Mouse (Mus musculus): ENCODE results near the gene Opalin. TPM values are rescaled to one million over a fixed set of nuclear protein-coding genes. Genes with fewer than 3 reads are reported as not detected.

Gene Opalin
- polyA plus RNA-seq, 1 experiment from 2014 or later = not detected

- no peaks in the 10 kb centered on the region for H3K9me3 ChIP-seq (replicated peaks; ENCODE audit: control insufficient read depth, low read length, poor library complexity, severe bottlenecking)
- no peak for ATAC-seq
- H3K27ac ChIP-seq (ENCODE audit: low read length) = no peak overlapping the region
- 88% methylated on average over 11 of the region's 11 CpGs for WGBS
- H3K4me3 ChIP-seq (ENCODE audit: low read depth, low read length) = no peak overlapping the region
- no peak overlapping the region for H3K9ac ChIP-seq (ENCODE audit: low read depth, low read length)
- no peaks in the 10 kb centered on the region for H3K4me1 ChIP-seq (ENCODE audit: control insufficient read depth, insufficient read depth, low read length)
- no peaks in the 10 kb centered on the region for H3K36me3 ChIP-seq (ENCODE audit: control insufficient read depth, insufficient read depth, low read length)
- H3K4me2 ChIP-seq (ENCODE audit: low read length) = no peak overlapping the region
- no peaks in the 10 kb centered on the region for H3K27me3 ChIP-seq (ENCODE audit: control insufficient read depth, insufficient read depth, low read depth, low read length)
Observed at GRCm38 (mm10) chr19:41031009-41031408, 45.9 kb downstream of the Opalin start.

DNA sequence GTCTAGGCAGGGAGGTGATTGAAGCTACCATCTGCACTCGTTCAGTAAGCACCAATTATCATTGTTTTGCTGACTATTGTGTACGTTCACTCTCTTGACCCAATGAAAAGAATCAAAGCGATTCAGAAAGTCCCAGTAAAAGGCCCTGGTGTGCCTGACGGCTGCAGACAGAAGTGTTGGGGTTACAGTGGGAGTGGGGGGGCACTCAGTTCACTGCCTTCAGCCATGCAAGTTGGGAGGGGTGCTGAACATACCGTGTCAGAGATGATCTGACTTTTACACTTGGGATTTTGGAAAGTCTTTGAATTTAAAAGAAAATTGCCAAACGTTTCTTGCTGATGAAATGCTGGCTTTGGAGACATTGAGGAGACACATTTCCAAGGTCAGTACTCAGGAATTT, 46.8 kb downstream of the Opalin start:
- Histone ChIP-seq H3K4me2 (ENCODE audit: low read length) (no peak overlapping the region), H3K27me3 (ENCODE audit: control insufficient read depth, insufficient read depth, low read depth, low read length) (no peaks in the 10 kb centered on the region), H3K4me1 (ENCODE audit: control insufficient read depth, insufficient read depth, low read length) (no peaks in the 10 kb centered on the region), H3K36me3 (ENCODE audit: control insufficient read depth, insufficient read depth, low read length) (no peaks in the 10 kb centered on the region), H3K27ac (ENCODE audit: low read length) (no peak overlapping the region), H3K9ac (ENCODE audit: low read depth, low read length) (no peak overlapping the region), H3K9me3 (replicated peaks; ENCODE audit: control insufficient read depth, low read length, poor library complexity, severe bottlenecking) (no peaks in the 10 kb centered on the region), H3K4me3 (ENCODE audit: low read depth, low read length) (no peak overlapping the region)
- WGBS = 46% methylated on average over 6 of the region's 6 CpGs
- no peak for ATAC-seq

- Histone ChIP-seq H3K4me3 (ENCODE audit: low read depth, low read length) (no peak within 1 kb of the TSS), H3K9ac (ENCODE audit: low read depth, low read length) (no peak within 1 kb of the TSS), H3K27me3 (ENCODE audit: control insufficient read depth, insufficient read depth, low read depth, low read length) (no peaks in the 10 kb centered on the region), H3K4me1 (ENCODE audit: control insufficient read depth, insufficient read depth, low read length) (no peaks in the 10 kb centered on the region), H3K27ac (ENCODE audit: low read length) (no peak within 1 kb of the TSS), H3K4me2 (ENCODE audit: low read length) (no peak within 1 kb of the TSS), H3K36me3 (ENCODE audit: control insufficient read depth, insufficient read depth, low read length) (no peaks in the 10 kb centered on the region), H3K9me3 (replicated peaks; ENCODE audit: control insufficient read depth, low read length, poor library complexity, severe bottlenecking) (no peaks in the 10 kb centered on the region)
- ATAC-seq = no peak
- WGBS = 87% methylated on average over 6 of the region's 6 CpGs
Observed at GRCm38 (mm10) chr19:41029219-41029618, 47.7 kb downstream of the Opalin start, which contains the start of gene Dntt. Dntt (plus strand) TSS chr19:41029275.

DNA sequence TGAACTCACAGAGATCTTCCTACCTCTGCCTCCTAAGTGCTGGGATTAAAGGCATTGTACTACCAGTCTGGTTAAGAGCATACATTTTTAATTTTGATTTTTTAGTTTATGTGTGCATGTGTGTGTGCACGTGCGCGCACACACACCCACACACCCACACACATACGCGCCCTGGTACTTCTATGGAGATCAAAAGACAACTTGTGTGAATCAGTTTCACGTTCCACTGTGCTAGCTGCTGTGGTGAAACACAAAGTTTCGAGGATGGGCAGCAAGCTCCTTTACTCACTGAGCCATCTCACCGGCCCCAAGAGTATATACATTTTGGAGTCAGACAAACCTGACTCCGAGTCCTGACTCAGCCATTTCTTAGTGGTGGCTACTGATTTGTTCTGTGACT, 49.3 kb downstream of the Opalin start:
- no peaks in the 10 kb centered on the region for H3K9me3 ChIP-seq (replicated peaks; ENCODE audit: control insufficient read depth, low read length, poor library complexity, severe bottlenecking)
- no peak overlapping the region for H3K4me3 ChIP-seq (ENCODE audit: low read depth, low read length)
- no peaks in the 10 kb centered on the region for H3K27me3 ChIP-seq (ENCODE audit: control insufficient read depth, insufficient read depth, low read depth, low read length)
- no peak for ATAC-seq
- H3K27ac ChIP-seq (ENCODE audit: low read length) = no peak overlapping the region
- H3K36me3 ChIP-seq (ENCODE audit: control insufficient read depth, insufficient read depth, low read length) = no peaks in the 10 kb centered on the region
- 95% methylated on average over 9 of the region's 9 CpGs for WGBS
- H3K4me2 ChIP-seq (ENCODE audit: low read length) = no peak overlapping the region
- H3K4me1 ChIP-seq (ENCODE audit: control insufficient read depth, insufficient read depth, low read length) = no peaks in the 10 kb centered on the region
- H3K9ac ChIP-seq (ENCODE audit: low read depth, low read length) = no peak overlapping the region

DNA sequence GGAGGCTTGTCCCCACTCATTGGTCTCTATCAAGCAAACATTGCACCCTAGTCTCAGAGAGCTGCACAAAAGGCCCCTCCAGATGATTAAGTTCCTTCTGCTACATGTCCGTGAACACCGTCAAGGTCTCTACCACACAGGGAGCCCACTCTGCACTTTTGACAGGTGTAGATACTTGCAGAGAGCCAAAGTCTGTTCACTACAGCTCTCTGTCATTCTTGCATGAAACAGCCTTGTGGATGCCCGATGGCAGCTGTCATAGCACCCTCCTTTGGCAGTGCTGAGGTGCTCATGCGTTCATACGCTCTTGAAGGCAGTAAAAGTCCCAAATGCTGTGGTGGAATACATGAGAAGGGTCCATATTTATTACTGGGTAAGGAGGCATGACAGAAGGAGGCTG, 49.9 kb downstream of the Opalin start:
- no peaks in the 10 kb centered on the region for H3K27me3 ChIP-seq (ENCODE audit: control insufficient read depth, insufficient read depth, low read depth, low read length)
- no peak overlapping the region for H3K4me2 ChIP-seq (ENCODE audit: low read length)
- H3K9me3 ChIP-seq (replicated peaks; ENCODE audit: control insufficient read depth, low read length, poor library complexity, severe bottlenecking) = no peaks in the 10 kb centered on the region
- no peak overlapping the region for H3K27ac ChIP-seq (ENCODE audit: low read length)
- H3K36me3 ChIP-seq (ENCODE audit: control insufficient read depth, insufficient read depth, low read length) = no peaks in the 10 kb centered on the region
- no peak for ATAC-seq
- H3K9ac ChIP-seq (ENCODE audit: low read depth, low read length) = no peak overlapping the region
- H3K4me3 ChIP-seq (ENCODE audit: low read depth, low read length) = no peak overlapping the region
- H3K4me1 ChIP-seq (ENCODE audit: control insufficient read depth, insufficient read depth, low read length) = no peaks in the 10 kb centered on the region
- WGBS = 92% methylated on average over 5 of the region's 5 CpGs

GRCm38 (mm10) chr19:41026551-41026950, 50.4 kb downstream of the Opalin start:
- Histone ChIP-seq H3K4me3 (ENCODE audit: low read depth, low read length) (no peak overlapping the region), H3K27me3 (ENCODE audit: control insufficient read depth, insufficient read depth, low read depth, low read length) (no peaks in the 10 kb centered on the region), H3K9me3 (replicated peaks; ENCODE audit: control insufficient read depth, low read length, poor library complexity, severe bottlenecking) (no peaks in the 10 kb centered on the region), H3K27ac (ENCODE audit: low read length) (no peak overlapping the region), H3K36me3 (ENCODE audit: control insufficient read depth, insufficient read depth, low read length) (no peaks in the 10 kb centered on the region), H3K9ac (ENCODE audit: low read depth, low read length) (no peak overlapping the region), H3K4me1 (ENCODE audit: control insufficient read depth, insufficient read depth, low read length) (no peaks in the 10 kb centered on the region), H3K4me2 (ENCODE audit: low read length) (no peak overlapping the region)
- ATAC-seq = no peak
- 83% methylated on average over 8 of the region's 8 CpGs for WGBS

- 73% methylated on average over 4 of the region's 4 CpGs for WGBS
Observed at GRCm38 (mm10) chr19:41022244-41022643, 54.7 kb downstream of the Opalin start.

GRCm38 (mm10) chr19:41020537-41020936, 56.4 kb downstream of the Opalin start:
- H3K4me1 ChIP-seq (ENCODE audit: control insufficient read depth, insufficient read depth, low read length) = peaks cover 3% of the 10 kb centered on the region; the same call in 1 of the 2 replicates
- no peaks in the 10 kb centered on the region for H3K9me3 ChIP-seq (replicated peaks; ENCODE audit: control insufficient read depth, low read length, poor library complexity, severe bottlenecking)
- WGBS = 74% methylated on average over 3 of the region's 3 CpGs
- ATAC-seq = no peak
- no peak overlapping the region for H3K4me2 ChIP-seq (ENCODE audit: low read length)
- H3K9ac ChIP-seq (ENCODE audit: low read depth, low read length) = no peak overlapping the region
- no peak overlapping the region for H3K27ac ChIP-seq (ENCODE audit: low read length)
- H3K36me3 ChIP-seq (ENCODE audit: control insufficient read depth, insufficient read depth, low read length) = no peaks in the 10 kb centered on the region
- no peak overlapping the region for H3K4me3 ChIP-seq (ENCODE audit: low read depth, low read length)
- H3K27me3 ChIP-seq (ENCODE audit: control insufficient read depth, insufficient read depth, low read depth, low read length) = no peaks in the 10 kb centered on the region; the same call in 1 of the 2 replicates

More at GRCm38 (mm10) chr19:41022244-41022643, 54.7 kb downstream of the Opalin start:
- Histone ChIP-seq H3K9me3 (replicated peaks; ENCODE audit: control insufficient read depth, low read length, poor library complexity, severe bottlenecking) (no peaks in the 10 kb centered on the region), H3K27ac (ENCODE audit: low read length) (no peak overlapping the region), H3K27me3 (ENCODE audit: control insufficient read depth, insufficient read depth, low read depth, low read length) (no peaks in the 10 kb centered on the region), H3K4me2 (ENCODE audit: low read length) (no peak overlapping the region), H3K36me3 (ENCODE audit: control insufficient read depth, insufficient read depth, low read length) (no peaks in the 10 kb centered on the region), H3K4me1 (ENCODE audit: control insufficient read depth, insufficient read depth, low read length) (no peaks in the 10 kb centered on the region), H3K9ac (ENCODE audit: low read depth, low read length) (no peak overlapping the region), H3K4me3 (ENCODE audit: low read depth, low read length) (no peak overlapping the region)
- ATAC-seq = no peak

DNA sequence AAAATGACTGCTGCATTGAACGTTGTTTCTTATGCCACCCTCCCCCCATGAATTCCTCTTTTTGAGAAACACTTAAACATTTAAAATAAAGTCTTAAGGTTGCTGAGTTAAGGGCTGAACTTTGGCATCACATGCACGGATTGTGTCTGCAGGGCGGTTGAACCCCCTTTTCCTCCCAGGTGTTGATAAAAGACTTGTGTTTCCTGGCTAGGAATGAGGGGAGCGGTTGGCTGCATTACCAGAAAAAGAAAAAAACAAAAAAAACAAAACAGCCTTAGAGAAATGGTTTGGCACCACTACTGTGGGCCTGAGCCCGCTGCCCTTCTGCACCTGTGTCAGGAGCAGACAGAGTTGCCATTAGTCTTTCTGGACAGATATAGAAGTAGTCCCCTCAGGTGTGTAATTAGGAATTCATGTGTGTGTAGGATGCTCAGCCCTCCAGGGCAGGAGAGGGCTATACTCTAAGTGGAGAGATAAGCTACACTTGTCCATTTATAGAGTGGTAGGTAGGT, 57.7 kb downstream of the Opalin start:
- Histone ChIP-seq H3K36me3 (ENCODE audit: control insufficient read depth, insufficient read depth, low read length) (no peaks in the 10 kb centered on the region), H3K9ac (ENCODE audit: low read depth, low read length) (no peak overlapping the region), H3K4me2 (ENCODE audit: low read length) (no peak overlapping the region), H3K9me3 (replicated peaks; ENCODE audit: control insufficient read depth, low read length, poor library complexity, severe bottlenecking) (no peaks in the 10 kb centered on the region), H3K27me3 (ENCODE audit: control insufficient read depth, insufficient read depth, low read depth, low read length) (no peaks in the 10 kb centered on the region; the same call in 1 of the 2 replicates), H3K27ac (ENCODE audit: low read length) (no peak overlapping the region), H3K4me3 (ENCODE audit: low read depth, low read length) (no peak overlapping the region), H3K4me1 (ENCODE audit: control insufficient read depth, insufficient read depth, low read length) (peaks cover 3% of the 10 kb centered on the region; the same call in 1 of the 2 replicates)
- no peak for ATAC-seq
- 88% methylated on average over 5 of the region's 5 CpGs for WGBS
